Mouse (Mus musculus) ovary, adult 10 weeks (tissue): Measurements from ENCODE around the gene Ankrd2. TPM values are rescaled to one million over a fixed set of nuclear protein-coding genes. Genes with fewer than 3 reads are reported as not detected.

Experiments used
- polyA plus RNA-seq: library from polyadenylated mRNA; stranded (reverse); fragments of 350-450 nt; fragmentation: Illumina TruSeq; extraction: RNeasy Lipid Tissue Mini Kit (QIAGEN cat#74804); gene quantifications from one replicate; pipeline ENCODE4 v1.2.3, GENCODE M21; 2014

Ankrd2 gene
- polyA plus RNA-seq, result not detected

GRCm38 (mm10) chr19:42035456-42036248 lies at the start of gene Ankrd2:
Gene Ankrd2, plus strand, starts transcription at chr19:42036000.

GRCm38 (mm10) chr19:42045269-42046102 lies 9.7 kb downstream of the Ankrd2 start, which contains the start of gene Hoga1:
Gene Hoga1, plus strand, starts transcription at chr19:42045610.

GRCm38 (mm10) chr19:42051948-42052347 lies 16.1 kb downstream of the Ankrd2 start, which contains the start of gene 4933411K16Rik:
Gene 4933411K16Rik, plus strand, starts transcription at chr19:42052248.

GRCm38 (mm10) chr19:42086166-42086565 lies 50.4 kb downstream of the Ankrd2 start, which contains the start of gene Morn4:
Gene Morn4, minus strand, starts transcription at chr19:42086357.

GRCm38 (mm10) chr19:42089748-42090595 lies 54.2 kb downstream of the Ankrd2 start, which contains the start of gene Pi4k2a:
Gene Pi4k2a, plus strand, starts transcription at chr19:42090470.

Other genes starting within 250 kb of the Ankrd2 start
- gene Arhgap19, start 234.0 kb upstream of the Ankrd2 start, polyA plus RNA-seq, result 17.0 TPM
- gene Frat1, start 206.0 kb upstream of the Ankrd2 start, polyA plus RNA-seq, result 1.7 TPM
- 3.8 TPM for gene Frat2, start 187.9 kb upstream of the Ankrd2 start, polyA plus RNA-seq
- gene Rrp12, start 139.8 kb upstream of the Ankrd2 start, polyA plus RNA-seq, result 0.68 TPM
- gene Pgam1, start 124.1 kb upstream of the Ankrd2 start, polyA plus RNA-seq, result 285 TPM
- 35.4 TPM for gene Exosc1, start 102.6 kb upstream of the Ankrd2 start, polyA plus RNA-seq
- gene Zdhhc16, start 102.5 kb upstream of the Ankrd2 start, polyA plus RNA-seq, result 24.1 TPM
- 6.7 TPM for gene Mms19, start 54.8 kb upstream of the Ankrd2 start, polyA plus RNA-seq
- not detected for gene Ubtd1, start 54.2 kb upstream of the Ankrd2 start, polyA plus RNA-seq
- 0.37 TPM for gene Hoga1, start 9.6 kb downstream of the Ankrd2 start, polyA plus RNA-seq
- gene 4933411K16Rik, start 16.2 kb downstream of the Ankrd2 start, polyA plus RNA-seq, result not detected
- gene Morn4, start 50.4 kb downstream of the Ankrd2 start, polyA plus RNA-seq, result 1.2 TPM
- gene Pi4k2a, start 54.5 kb downstream of the Ankrd2 start, polyA plus RNA-seq, result 6.4 TPM
- 1.1 TPM for gene Avpi1, start 93.1 kb downstream of the Ankrd2 start, polyA plus RNA-seq
- gene Marveld1, start 111.4 kb downstream of the Ankrd2 start, polyA plus RNA-seq, result 14.8 TPM
- gene Zfyve27, start 128.0 kb downstream of the Ankrd2 start, polyA plus RNA-seq, result 5.0 TPM
- not detected for gene Sfrp5, start 166.3 kb downstream of the Ankrd2 start, polyA plus RNA-seq
- not detected for gene Golga7b, start 211.6 kb downstream of the Ankrd2 start, polyA plus RNA-seq